Mouse (Mus musculus) forebrain, embryonic 14.5 days (tissue): ENCODE measurements at regions not wholly inside any gene's neighbourhood (a gene's known extent, or its start where the extent isn't known, plus 50 kb on each side); places are given as distances from the start of the nearest gene placed in this dataset.

ENCODE experiments used
- ATAC-seq: fragments of 200-750 bp; cut with Nextera tagmentation; 2 replicates; pipeline ENCODE4 v1.8.0; 2017; ENCODE audit warnings: mild to moderate bottlenecking, moderate library complexity
- DNase-seq: peaks from one replicate; pipeline ENCODE4 v3.0.0-alpha.2; 2015; ENCODE audit warnings: low spot score
- H3K27ac ChIP-seq: fragments of 300-500 bp; sonication (generic); 2 replicates; pipeline ENCODE4 v1.5.1; 2014; ENCODE audit warnings: low read depth, mild to moderate bottlenecking, control low read depth, low read length, moderate library complexity
- H3K27me3 ChIP-seq: fragments of 300-500 bp; sonication (generic); replicated peaks from 2 replicates; pipeline ENCODE4 v1.6.1; 2014; ENCODE audit warnings: low read length, control low read depth, mixed read lengths; ENCODE audit not compliant: control insufficient read depth, insufficient read depth
- H3K36me3 ChIP-seq: fragments of 300-500 bp; sonication (generic); 2 replicates; pipeline ENCODE4 v1.6.1; 2014; ENCODE audit warnings: low read length, control low read depth; ENCODE audit not compliant: control insufficient read depth, insufficient read depth
- H3K4me1 ChIP-seq: fragments of 300-500 bp; sonication (generic); 2 replicates; pipeline ENCODE4 v1.6.1; 2014; ENCODE audit warnings: antibody characterized with exemption, low read length, control low read depth; ENCODE audit not compliant: control insufficient read depth, insufficient read depth
- H3K4me2 ChIP-seq: fragments of 300-500 bp; sonication (generic); 2 replicates; pipeline ENCODE4 v1.6.1; 2014; ENCODE audit warnings: mild to moderate bottlenecking, control low read depth, low read length
- H3K4me3 ChIP-seq: fragments of 300-500 bp; sonication (generic); 2 replicates; pipeline ENCODE4 v1.5.1; 2014; ENCODE audit warnings: low read depth, low read length, control low read depth
- H3K9ac ChIP-seq: fragments of 300-500 bp; sonication (generic); 2 replicates; pipeline ENCODE4 v1.6.1; 2014; ENCODE audit warnings: mild to moderate bottlenecking, low read length, control low read depth, moderate library complexity
- H3K9me3 ChIP-seq: fragments of 300-500 bp; sonication (generic); replicated peaks from 2 replicates; pipeline ENCODE4 v1.6.1; 2016; ENCODE audit warnings: low read length, control low read depth, mixed read lengths; ENCODE audit not compliant: control insufficient read depth
- WGBS: fragments of 180-500 bp; shearing (Covaris S2); extraction: QIAGEN DNeasy Blood & Tissue Kit; methylation state at CpG from one replicate; pipeline ENCODE4 v1.1.7; 2014; 5-methylcytosine and 5-hydroxymethylcytosine counted together

- DNase-seq (no peak), ATAC-seq (no peak)
- 90% methylated on average over 5 of the region's 5 CpGs for WGBS
- Histone ChIP-seq H3K9me3 (no peaks in the 10 kb centered on the region), H3K4me2 (no peak overlapping the region), H3K27me3 (no peaks in the 10 kb centered on the region), H3K36me3 (no peaks in the 10 kb centered on the region), H3K27ac (no peak overlapping the region), H3K4me3 (no peak overlapping the region), H3K9ac (no peak overlapping the region), H3K4me1 (no peaks in the 10 kb centered on the region)
Measured at GRCm38 (mm10) chr1:146955688-146956214, 461.2 kb downstream of the Brinp3 start.

- DNase-seq (no peak), ATAC-seq (no peak)
- no peaks in the 10 kb centered on the region for H3K27me3 ChIP-seq
- no peak overlapping the region for H3K4me2 ChIP-seq
- H3K4me1 ChIP-seq = no peaks in the 10 kb centered on the region
- H3K4me3 ChIP-seq = no peak overlapping the region
- no peaks in the 10 kb centered on the region for H3K9me3 ChIP-seq
- H3K36me3 ChIP-seq = no peaks in the 10 kb centered on the region
- no peak overlapping the region for H3K9ac ChIP-seq
- H3K27ac ChIP-seq = no peak overlapping the region
Measured at GRCm38 (mm10) chr1:146956347-146956746, 461.8 kb downstream of the Brinp3 start.

GRCm38 (mm10) chr1:146960448-146960847 is 465.9 kb downstream of the Brinp3 start:
- H3K4me2 ChIP-seq = no peak overlapping the region
- H3K27ac ChIP-seq = no peak overlapping the region
- ATAC-seq (no peak), DNase-seq (no peak)
- WGBS = 89% methylated on average over 3 of the region's 3 CpGs
- H3K4me1 ChIP-seq = no peaks in the 10 kb centered on the region
- no peaks in the 10 kb centered on the region for H3K9me3 ChIP-seq
- no peaks in the 10 kb centered on the region for H3K27me3 ChIP-seq
- no peak overlapping the region for H3K9ac ChIP-seq
- no peaks in the 10 kb centered on the region for H3K36me3 ChIP-seq
- no peak overlapping the region for H3K4me3 ChIP-seq

GRCm38 (mm10) chr1:146967534-146967933 is 473.0 kb downstream of the Brinp3 start:
- H3K4me1 ChIP-seq = no peaks in the 10 kb centered on the region
- H3K4me3 ChIP-seq = no peak overlapping the region
- no peak overlapping the region for H3K4me2 ChIP-seq
- ATAC-seq (no peak), DNase-seq (no peak)
- H3K36me3 ChIP-seq = no peaks in the 10 kb centered on the region
- H3K27ac ChIP-seq = no peak overlapping the region
- no peaks in the 10 kb centered on the region for H3K9me3 ChIP-seq
- no peak overlapping the region for H3K9ac ChIP-seq
- no peaks in the 10 kb centered on the region for H3K27me3 ChIP-seq

- ATAC-seq = no peak
- H3K27me3 ChIP-seq = no peaks in the 10 kb centered on the region
- no peak overlapping the region for H3K4me2 ChIP-seq
Measured at GRCm38 (mm10) chr1:146967993-146968392, 473.4 kb downstream of the Brinp3 start.

GRCm38 (mm10) chr1:146983433-146984186 is 489.1 kb downstream of the Brinp3 start:
- H3K4me3 ChIP-seq = no peak overlapping the region
- no peaks in the 10 kb centered on the region for H3K27me3 ChIP-seq
- H3K27ac ChIP-seq = no peak overlapping the region
- H3K4me2 ChIP-seq = no peak overlapping the region
- 79% methylated on average over 5 of the region's 5 CpGs for WGBS
- DNase-seq (peak; percentile 5), ATAC-seq (peak; percentile 50; the same call in 1 of the 2 replicates)
- H3K4me1 ChIP-seq = no peaks in the 10 kb centered on the region
- H3K9me3 ChIP-seq = no peaks in the 10 kb centered on the region
- H3K9ac ChIP-seq = no peak overlapping the region
- no peaks in the 10 kb centered on the region for H3K36me3 ChIP-seq

More at GRCm38 (mm10) chr1:146967993-146968392, 473.4 kb downstream of the Brinp3 start:
- Histone ChIP-seq H3K27ac (no peak overlapping the region), H3K9ac (no peak overlapping the region), H3K9me3 (no peaks in the 10 kb centered on the region), H3K4me1 (no peaks in the 10 kb centered on the region), H3K4me3 (no peak overlapping the region), H3K36me3 (no peaks in the 10 kb centered on the region)
- WGBS = 83% methylated on average over 2 of the region's 2 CpGs
- DNase-seq = no peak

- ATAC-seq (no peak), DNase-seq (no peak)
- WGBS = 50% methylated on average over 2 of the region's 2 CpGs
- H3K9me3 ChIP-seq = no peaks in the 10 kb centered on the region
- no peak overlapping the region for H3K4me2 ChIP-seq
- H3K4me3 ChIP-seq = no peak overlapping the region
- H3K9ac ChIP-seq = no peak overlapping the region
- H3K4me1 ChIP-seq = no peaks in the 10 kb centered on the region
- no peak overlapping the region for H3K27ac ChIP-seq
- no peaks in the 10 kb centered on the region for H3K27me3 ChIP-seq
- H3K36me3 ChIP-seq = no peaks in the 10 kb centered on the region
Measured at GRCm38 (mm10) chr1:147000018-147000417, 505.5 kb downstream of the Brinp3 start.

- Histone ChIP-seq H3K27ac (no peak overlapping the region), H3K4me1 (no peaks in the 10 kb centered on the region), H3K27me3 (no peaks in the 10 kb centered on the region), H3K4me2 (no peak overlapping the region), H3K4me3 (no peak overlapping the region), H3K9ac (no peak overlapping the region), H3K9me3 (no peaks in the 10 kb centered on the region), H3K36me3 (no peaks in the 10 kb centered on the region)
- ATAC-seq (no peak), DNase-seq (no peak)
- WGBS = 26% methylated on average over 2 of the region's 2 CpGs
Measured at GRCm38 (mm10) chr1:147047714-147048113, 553.2 kb downstream of the Brinp3 start.

- H3K4me3 ChIP-seq = no peak overlapping the region
- ATAC-seq (no peak), DNase-seq (no peak)
- WGBS = 69% methylated on average over 2 of the region's 2 CpGs
- no peaks in the 10 kb centered on the region for H3K4me1 ChIP-seq
- H3K27me3 ChIP-seq = no peaks in the 10 kb centered on the region
- no peak overlapping the region for H3K9ac ChIP-seq
- H3K27ac ChIP-seq = no peak overlapping the region
- H3K36me3 ChIP-seq = no peaks in the 10 kb centered on the region
- H3K9me3 ChIP-seq = no peaks in the 10 kb centered on the region
- H3K4me2 ChIP-seq = no peak overlapping the region
Measured at GRCm38 (mm10) chr1:147058504-147058903, 563.9 kb downstream of the Brinp3 start.
